Mouse (Mus musculus): ENCODE results near the gene Slc50a1.

The Slc50a1 gene

GRCm38 (mm10) chr3:89229276-89229675 is 41.1 kb downstream of the Slc50a1 start:
- no peak for DNase-seq

GRCm38 (mm10) chr3:89228836-89229235 is 41.5 kb downstream of the Slc50a1 start, which contains the start of gene Muc1:
Muc1 (plus strand) TSS chr3:89229057.
- DNase-seq = no peak

DNA sequence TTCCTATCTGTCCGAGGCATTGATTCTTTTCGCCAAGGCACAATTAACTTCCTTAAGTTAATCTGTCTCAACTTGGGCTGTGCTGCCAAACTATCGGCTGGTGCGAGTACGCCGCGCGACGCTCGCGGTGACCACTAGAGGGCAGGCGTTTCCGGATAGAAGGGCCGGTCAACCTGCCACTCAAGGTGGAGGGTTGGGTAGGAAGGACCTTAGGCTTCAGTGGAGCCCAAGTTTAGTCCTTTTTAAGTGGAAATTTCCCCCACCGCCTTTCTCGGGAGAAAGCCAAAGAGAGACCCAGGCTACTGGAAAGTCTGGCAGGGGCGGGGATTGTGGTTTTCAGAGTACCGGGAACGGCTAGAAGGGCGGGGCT is 42.2 kb downstream of the Slc50a1 start:
- DNase-seq = peak; percentile 85

DNA sequence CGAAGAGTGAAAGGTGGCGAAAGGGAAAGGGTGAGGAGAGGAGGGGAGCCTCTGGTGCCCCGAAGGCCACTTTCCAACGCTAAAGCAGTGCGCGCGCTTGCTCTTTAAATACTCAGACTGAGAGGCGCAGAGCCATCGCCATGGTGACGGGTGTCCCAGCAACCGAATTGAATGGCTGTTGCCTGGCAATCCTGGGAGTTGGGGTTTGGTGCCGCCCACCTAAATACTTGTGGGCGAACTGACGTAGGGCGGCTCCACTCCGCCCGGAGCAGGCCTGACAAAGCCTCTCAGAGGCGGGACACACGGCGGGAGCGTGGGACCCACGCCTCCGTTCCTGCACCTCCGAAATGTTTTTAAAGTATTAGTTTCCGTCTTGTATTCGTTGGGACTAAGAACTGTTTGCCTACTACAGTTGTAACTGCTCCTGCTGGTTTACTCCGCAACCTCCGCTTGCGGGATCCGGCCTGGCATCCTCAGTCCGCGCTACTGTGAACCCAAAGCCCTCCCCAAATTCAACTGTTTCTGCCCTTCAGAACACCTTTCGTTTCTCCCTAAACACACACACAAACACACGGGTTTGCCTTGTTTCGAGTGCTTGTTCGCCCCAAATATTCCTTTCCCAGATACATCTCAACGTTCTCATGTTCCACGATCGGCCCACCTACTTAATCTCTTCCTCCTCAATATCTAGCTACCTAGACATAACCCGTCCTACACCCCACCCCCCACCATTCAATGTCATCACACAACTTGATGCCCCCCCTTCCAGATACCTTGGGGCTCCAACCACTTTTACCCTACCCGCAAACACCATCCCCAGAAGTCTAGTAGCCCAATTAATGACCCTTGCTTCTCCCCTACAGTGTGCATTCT is 42.8 kb downstream of the Slc50a1 start:
- peak; percentile 95 for DNase-seq

DNA sequence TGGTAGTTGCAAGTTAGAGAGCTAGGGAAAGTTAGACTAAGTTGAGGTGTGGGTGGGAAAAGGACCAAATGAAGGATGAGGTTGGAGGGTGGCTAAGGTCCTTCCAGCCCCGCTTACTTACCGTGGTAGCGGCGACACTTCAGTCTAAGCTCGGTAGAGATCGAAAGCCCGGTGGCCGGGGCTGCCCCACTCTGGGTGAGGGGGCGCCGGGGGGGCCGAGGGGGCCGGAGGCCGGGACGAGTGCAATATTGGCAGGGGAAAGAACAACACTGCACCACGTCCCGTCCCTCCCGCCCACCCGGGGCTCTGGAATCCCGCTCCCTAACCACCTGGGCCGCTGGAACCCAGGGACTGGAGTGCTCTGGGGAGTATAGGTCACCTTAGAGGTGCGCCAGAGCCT is 43.5 kb downstream of the Slc50a1 start, which contains the start of gene Mtx1:
Gene Mtx1 (minus strand): TSS at position 189 of the 400 bp plus-strand sequence.
- DNase-seq = no peak

- DNase-seq = no peak
Measured at GRCm38 (mm10) chr3:89226361-89226760, 44.0 kb downstream of the Slc50a1 start.

- DNase-seq = no peak
Measured at GRCm38 (mm10) chr3:89225918-89226317, 44.5 kb downstream of the Slc50a1 start.

DNA sequence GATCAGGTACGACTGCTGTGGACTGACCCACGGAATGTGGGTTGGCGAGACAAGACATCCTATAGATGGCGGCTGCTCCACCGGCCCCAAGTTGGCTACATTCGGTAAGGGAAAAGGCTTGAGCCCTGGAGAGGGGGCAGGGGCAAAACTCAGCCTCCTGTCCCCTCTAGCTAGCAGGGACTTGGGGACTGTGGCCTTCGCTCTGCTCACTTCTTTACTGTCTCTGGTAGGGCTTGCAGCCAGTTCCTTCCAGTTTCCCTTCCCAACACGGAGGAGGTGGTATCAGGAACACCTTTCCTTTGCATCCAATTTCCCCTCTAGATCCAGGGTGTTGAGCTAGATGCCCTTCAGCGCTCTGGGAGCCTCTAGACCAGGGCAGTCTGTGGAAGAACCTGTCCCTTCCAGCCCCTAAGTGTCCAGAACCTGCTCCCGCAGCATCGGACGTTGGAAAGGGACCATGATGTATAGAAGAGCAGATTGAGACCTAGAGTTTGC is 45.0 kb downstream of the Slc50a1 start:
- no peak for DNase-seq

DNA sequence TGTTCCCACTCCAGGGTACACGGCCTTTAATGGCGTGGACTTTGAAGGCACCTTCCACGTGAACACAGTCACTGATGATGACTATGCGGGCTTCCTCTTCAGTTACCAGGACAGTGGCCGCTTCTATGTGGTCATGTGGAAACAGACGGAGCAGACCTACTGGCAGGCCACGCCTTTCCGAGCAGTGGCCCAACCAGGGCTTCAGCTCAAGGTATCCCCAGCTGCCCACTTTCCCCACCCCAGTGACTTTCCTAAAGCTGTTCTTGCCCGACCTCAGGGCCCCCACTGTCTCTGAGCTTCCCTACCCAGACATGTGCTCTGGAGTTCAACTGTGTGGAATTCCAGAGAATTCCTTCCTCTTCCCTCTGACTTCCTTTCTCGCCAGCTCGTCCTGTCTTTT is 45.6 kb downstream of the Slc50a1 start:
- no peak for DNase-seq

GRCm38 (mm10) chr3:89221167-89221566 is 49.2 kb downstream of the Slc50a1 start:
- DNase-seq = no peak

GRCm38 (mm10) chr3:89219546-89219945 is 50.8 kb downstream of the Slc50a1 start:
- DNase-seq = no peak

DNA sequence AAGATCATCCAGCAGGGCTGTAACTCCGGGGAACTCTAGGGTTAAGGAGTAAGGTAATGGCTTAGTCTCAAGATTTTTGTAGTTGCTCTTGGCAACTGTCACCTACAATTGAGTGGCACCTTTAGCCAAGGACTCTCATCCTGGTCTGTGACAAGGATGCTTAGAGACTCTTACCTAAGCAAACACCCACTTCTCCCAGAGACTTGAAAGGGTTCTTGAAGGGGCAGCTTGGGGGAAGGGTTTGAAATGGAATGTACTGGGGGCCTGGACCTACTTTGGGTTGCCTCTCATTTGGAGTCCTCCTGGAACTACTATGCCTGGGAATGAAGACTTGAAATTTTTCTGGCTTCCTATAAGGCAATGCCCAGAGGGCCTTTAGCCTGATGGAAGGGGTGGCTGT is 52.1 kb downstream of the Slc50a1 start:
- no peak for DNase-seq
